Mouse (Mus musculus): ENCODE measurements at regions not wholly inside any gene's neighbourhood (a gene's known extent, or its start where the extent isn't known, plus 50 kb on each side); places are given as distances from the start of the nearest gene placed in this dataset.

- Histone ChIP-seq H3K9ac (no peak overlapping the region), H3K27me3 (no peaks in the 10 kb centered on the region), H3K4me1 (replicated peaks) (no peaks in the 10 kb centered on the region), H3K4me2 (no peak overlapping the region), H3K27ac (replicated peaks) (no peak overlapping the region), H3K9me3 (no peaks in the 10 kb centered on the region), H3K36me3 (no peaks in the 10 kb centered on the region), H3K4me3 (no peak overlapping the region)
- WGBS, result 87% methylated on average over 5 of the region's 5 CpGs
- ATAC-seq (ENCODE audit: low FRiP score, low read depth), result no peak
These were observed 471.1 kb downstream of the Nfib start for GRCm38 (mm10) chr4:82234443-82234842.

- Histone ChIP-seq H3K9ac (no peak overlapping the region), H3K4me3 (no peak overlapping the region), H3K27me3 (no peaks in the 10 kb centered on the region), H3K27ac (replicated peaks) (no peak overlapping the region), H3K36me3 (no peaks in the 10 kb centered on the region), H3K4me2 (no peak overlapping the region), H3K9me3 (no peaks in the 10 kb centered on the region), H3K4me1 (replicated peaks) (no peaks in the 10 kb centered on the region)
- ATAC-seq (ENCODE audit: low FRiP score, low read depth), result no peak
- 71% methylated on average over 6 of the region's 6 CpGs for WGBS
These were observed 479.1 kb downstream of the Nfib start for GRCm38 (mm10) chr4:82226197-82227119.

- no peaks in the 10 kb centered on the region for H3K36me3 ChIP-seq
- no peaks in the 10 kb centered on the region for H3K9me3 ChIP-seq
- H3K27ac ChIP-seq (replicated peaks), result no peak overlapping the region
- H3K27me3 ChIP-seq, result no peaks in the 10 kb centered on the region
- H3K4me2 ChIP-seq, result no peak overlapping the region
- H3K9ac ChIP-seq, result no peak overlapping the region
- 33% methylated on average over 8 of the region's 8 CpGs for WGBS
- H3K4me1 ChIP-seq (replicated peaks), result peaks cover 9% of the 10 kb centered on the region
- no peak for ATAC-seq (ENCODE audit: low FRiP score, low read depth)
- no peak overlapping the region for H3K4me3 ChIP-seq
These were observed 484.8 kb downstream of the Nfib start for GRCm38 (mm10) chr4:82220724-82221123.

- ATAC-seq (ENCODE audit: low FRiP score, low read depth), result no peak
- Histone ChIP-seq H3K4me2 (no peak overlapping the region), H3K27ac (replicated peaks) (no peak overlapping the region), H3K4me3 (no peak overlapping the region), H3K4me1 (replicated peaks) (peaks cover 9% of the 10 kb centered on the region), H3K27me3 (no peaks in the 10 kb centered on the region), H3K9ac (no peak overlapping the region), H3K9me3 (no peaks in the 10 kb centered on the region), H3K36me3 (no peaks in the 10 kb centered on the region)
- 80% methylated on average over 7 of the region's 7 CpGs for WGBS
These were observed 485.3 kb downstream of the Nfib start for GRCm38 (mm10) chr4:82220120-82220714.

- Histone ChIP-seq H3K4me1 (replicated peaks) (peaks cover 9% of the 10 kb centered on the region), H3K27ac (replicated peaks) (no peak overlapping the region), H3K4me3 (no peak overlapping the region), H3K36me3 (no peaks in the 10 kb centered on the region), H3K9me3 (no peaks in the 10 kb centered on the region), H3K27me3 (no peaks in the 10 kb centered on the region), H3K9ac (no peak overlapping the region), H3K4me2 (no peak overlapping the region)
- ATAC-seq (ENCODE audit: low FRiP score, low read depth), result no peak
- 82% methylated on average over 6 of the region's 6 CpGs for WGBS
These were observed 486.9 kb downstream of the Nfib start for GRCm38 (mm10) chr4:82218616-82219015.

GRCm38 (mm10) chr4:82207031-82207430 lies 498.5 kb downstream of the Nfib start:
- Histone ChIP-seq H3K27me3 (no peaks in the 10 kb centered on the region), H3K4me3 (no peak overlapping the region), H3K4me2 (no peak overlapping the region), H3K9me3 (no peaks in the 10 kb centered on the region), H3K27ac (replicated peaks) (no peak overlapping the region), H3K4me1 (replicated peaks) (no peaks in the 10 kb centered on the region), H3K9ac (no peak overlapping the region), H3K36me3 (no peaks in the 10 kb centered on the region)
- WGBS, result 95% methylated on average over 1 of the region's 1 CpGs
- no peak for ATAC-seq (ENCODE audit: low FRiP score, low read depth)

- no peaks in the 10 kb centered on the region for H3K36me3 ChIP-seq
- no peak overlapping the region for H3K27ac ChIP-seq (replicated peaks)
- ATAC-seq (ENCODE audit: low FRiP score, low read depth), result no peak
- no peaks in the 10 kb centered on the region for H3K27me3 ChIP-seq
- no peaks in the 10 kb centered on the region for H3K4me1 ChIP-seq (replicated peaks)
- 88% methylated on average over 2 of the region's 2 CpGs for WGBS
- no peaks in the 10 kb centered on the region for H3K9me3 ChIP-seq
- H3K9ac ChIP-seq, result no peak overlapping the region
- no peak overlapping the region for H3K4me2 ChIP-seq
- H3K4me3 ChIP-seq, result no peak overlapping the region
These were observed 505.2 kb downstream of the Nfib start for GRCm38 (mm10) chr4:82200306-82200705.

GRCm38 (mm10) chr4:82199118-82199517 lies 506.4 kb downstream of the Nfib start:
- Histone ChIP-seq H3K4me1 (replicated peaks) (no peaks in the 10 kb centered on the region), H3K9ac (no peak overlapping the region), H3K27ac (replicated peaks) (no peak overlapping the region), H3K4me2 (no peak overlapping the region), H3K27me3 (no peaks in the 10 kb centered on the region), H3K4me3 (no peak overlapping the region), H3K9me3 (no peaks in the 10 kb centered on the region), H3K36me3 (no peaks in the 10 kb centered on the region)
- ATAC-seq (ENCODE audit: low FRiP score, low read depth), result no peak

- Histone ChIP-seq H3K9ac (no peak overlapping the region), H3K27ac (replicated peaks) (no peak overlapping the region), H3K36me3 (no peaks in the 10 kb centered on the region), H3K4me3 (no peak overlapping the region), H3K4me1 (replicated peaks) (no peaks in the 10 kb centered on the region), H3K9me3 (no peaks in the 10 kb centered on the region), H3K27me3 (no peaks in the 10 kb centered on the region), H3K4me2 (no peak overlapping the region)
- WGBS, result 88% methylated on average over 6 of the region's 6 CpGs
- no peak for ATAC-seq (ENCODE audit: low FRiP score, low read depth)
These were observed 507.9 kb downstream of the Nfib start for GRCm38 (mm10) chr4:82197611-82198010.

- H3K4me1 ChIP-seq (replicated peaks), result no peaks in the 10 kb centered on the region
- no peaks in the 10 kb centered on the region for H3K9me3 ChIP-seq
- no peak overlapping the region for H3K27ac ChIP-seq (replicated peaks)
- H3K4me3 ChIP-seq, result no peak overlapping the region
- no peak overlapping the region for H3K4me2 ChIP-seq
- no peaks in the 10 kb centered on the region for H3K27me3 ChIP-seq
- WGBS, result 85% methylated on average over 6 of the region's 6 CpGs
- H3K36me3 ChIP-seq, result no peaks in the 10 kb centered on the region
- no peak overlapping the region for H3K9ac ChIP-seq
- no peak for ATAC-seq (ENCODE audit: low FRiP score, low read depth)
These were observed 509.4 kb downstream of the Nfib start for GRCm38 (mm10) chr4:82196024-82196647.

GRCm38 (mm10) chr4:82193905-82194304 lies 511.6 kb downstream of the Nfib start:
- Histone ChIP-seq H3K36me3 (no peaks in the 10 kb centered on the region), H3K9ac (no peak overlapping the region), H3K4me1 (replicated peaks) (no peaks in the 10 kb centered on the region), H3K27me3 (no peaks in the 10 kb centered on the region), H3K27ac (replicated peaks) (no peak overlapping the region), H3K4me2 (no peak overlapping the region), H3K4me3 (no peak overlapping the region), H3K9me3 (no peaks in the 10 kb centered on the region)
- WGBS, result 85% methylated on average over 5 of the region's 5 CpGs
- no peak for ATAC-seq (ENCODE audit: low FRiP score, low read depth)

GRCm38 (mm10) chr4:82186892-82187291 lies 518.7 kb downstream of the Nfib start:
- Histone ChIP-seq H3K9ac (no peak overlapping the region), H3K9me3 (no peaks in the 10 kb centered on the region), H3K27me3 (no peaks in the 10 kb centered on the region), H3K4me1 (replicated peaks) (no peaks in the 10 kb centered on the region), H3K36me3 (no peaks in the 10 kb centered on the region), H3K4me3 (no peak overlapping the region), H3K27ac (replicated peaks) (no peak overlapping the region), H3K4me2 (no peak overlapping the region)
- WGBS, result 95% methylated on average over 3 of the region's 3 CpGs
- ATAC-seq (ENCODE audit: low FRiP score, low read depth), result no peak
